Mouse (Mus musculus) right cerebral cortex, postnatal 36 days (tissue): ENCODE data around the gene Ctdsp1.

Experiments used
- DNase-seq, 2 experiments: peaks; one replicate each; pipeline ENCODE4 v3.0.0; 2022; ENCODE audit warnings: low spot score in 2 of 2, mixed read lengths in 1 of 2

The Ctdsp1 gene

GRCm38 (mm10) chr1:74376396-74376795 lies 14.9 kb upstream of the Ctdsp1 start:
- no peak for DNase-seq

- DNase-seq: no peak
Observed at GRCm38 (mm10) chr1:74379058-74379504, 12.2 kb upstream of the Ctdsp1 start.

GRCm38 (mm10) chr1:74380484-74380883 lies 10.8 kb upstream of the Ctdsp1 start:
- no peak for DNase-seq

DNA sequence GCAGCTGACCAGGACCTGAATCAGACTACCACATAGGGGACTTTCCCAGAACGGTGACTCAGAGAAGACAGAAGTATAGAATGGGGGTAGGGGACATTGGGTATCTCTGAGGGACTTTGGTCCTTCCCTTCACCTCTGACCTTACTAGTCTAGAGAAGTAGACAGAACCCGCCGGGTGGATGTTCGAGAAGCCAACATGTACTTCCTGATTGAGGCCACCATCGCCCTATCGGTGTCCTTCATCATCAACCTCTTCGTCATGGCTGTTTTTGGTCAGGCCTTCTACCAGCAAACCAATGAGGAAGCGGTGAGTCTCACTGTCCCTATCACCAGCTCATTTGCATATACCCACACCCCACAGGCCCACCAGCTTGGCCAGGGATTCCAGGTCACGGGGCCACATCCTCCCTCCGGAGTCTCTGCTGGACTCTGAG lies 9.7 kb upstream of the Ctdsp1 start:
- DNase-seq: no peak

DNA sequence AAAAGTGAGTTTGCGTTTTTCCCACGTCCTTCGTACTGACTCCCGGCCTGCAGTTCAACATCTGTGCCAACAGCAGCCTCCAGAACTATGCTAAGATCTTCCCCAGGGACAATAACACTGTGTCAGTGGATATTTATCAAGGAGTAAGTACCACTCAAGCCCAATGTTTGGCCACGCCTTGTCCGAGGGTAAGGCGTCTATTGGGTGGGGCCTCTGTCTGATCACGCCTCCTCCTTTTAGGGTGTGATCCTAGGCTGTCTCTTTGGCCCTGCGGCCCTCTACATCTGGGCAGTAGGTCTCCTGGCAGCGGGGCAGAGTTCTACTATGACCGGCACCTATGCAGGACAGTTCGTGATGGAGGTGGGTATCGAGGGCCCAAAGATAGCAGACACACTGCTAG lies 7.9 kb upstream of the Ctdsp1 start:
- no peak for DNase-seq

- no peak for DNase-seq
Observed at GRCm38 (mm10) chr1:74384525-74384924, 6.8 kb upstream of the Ctdsp1 start.

DNA sequence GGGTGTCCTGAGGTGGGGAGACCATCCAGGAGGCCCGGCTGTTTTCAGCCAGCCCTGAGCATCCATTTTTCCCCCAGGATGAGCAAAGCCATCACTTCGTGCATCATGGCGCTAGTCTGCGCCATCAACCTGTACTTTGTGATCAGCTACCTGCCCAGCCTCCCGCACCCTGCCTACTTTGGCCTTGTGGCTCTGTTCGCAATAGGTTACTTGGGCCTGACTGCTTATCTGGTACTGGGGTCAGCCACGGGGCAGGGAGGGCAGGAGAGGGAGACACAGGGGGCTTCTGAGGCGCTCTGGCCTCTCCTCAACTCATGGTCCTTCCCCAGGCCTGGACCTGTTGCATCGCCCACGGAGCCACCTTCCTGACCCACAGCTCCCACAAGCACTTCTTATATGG lies 6.2 kb upstream of the Ctdsp1 start:
- DNase-seq: no peak

DNA sequence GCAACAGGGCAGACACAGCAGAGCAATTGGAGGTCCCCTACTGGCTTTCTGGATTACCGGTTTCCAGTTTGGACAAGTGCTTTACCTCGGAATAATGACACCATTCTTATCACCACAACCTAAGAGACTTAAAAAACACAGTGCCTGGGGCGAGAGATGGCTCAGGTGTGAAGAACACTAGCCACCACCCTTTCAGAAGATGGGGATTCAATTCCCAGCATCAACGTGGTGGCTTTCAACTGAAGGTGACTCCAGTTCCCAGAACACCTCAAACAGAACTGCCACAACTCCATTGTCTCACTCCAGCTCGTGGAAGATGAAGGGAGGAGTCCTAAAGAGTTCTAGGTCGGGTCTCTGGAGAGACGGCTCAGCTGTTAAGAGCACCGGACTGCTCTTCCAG lies 5.8 kb upstream of the Ctdsp1 start:
- no peak for DNase-seq

GRCm38 (mm10) chr1:74386363-74386713 lies 5.0 kb upstream of the Ctdsp1 start:
- DNase-seq: no peak

GRCm38 (mm10) chr1:74386714-74387385 lies 4.5 kb upstream of the Ctdsp1 start:
- DNase-seq: peak; percentile 87 to 90

GRCm38 (mm10) chr1:74387386-74387988 lies 3.8 kb upstream of the Ctdsp1 start:
- no peak for DNase-seq

DNA sequence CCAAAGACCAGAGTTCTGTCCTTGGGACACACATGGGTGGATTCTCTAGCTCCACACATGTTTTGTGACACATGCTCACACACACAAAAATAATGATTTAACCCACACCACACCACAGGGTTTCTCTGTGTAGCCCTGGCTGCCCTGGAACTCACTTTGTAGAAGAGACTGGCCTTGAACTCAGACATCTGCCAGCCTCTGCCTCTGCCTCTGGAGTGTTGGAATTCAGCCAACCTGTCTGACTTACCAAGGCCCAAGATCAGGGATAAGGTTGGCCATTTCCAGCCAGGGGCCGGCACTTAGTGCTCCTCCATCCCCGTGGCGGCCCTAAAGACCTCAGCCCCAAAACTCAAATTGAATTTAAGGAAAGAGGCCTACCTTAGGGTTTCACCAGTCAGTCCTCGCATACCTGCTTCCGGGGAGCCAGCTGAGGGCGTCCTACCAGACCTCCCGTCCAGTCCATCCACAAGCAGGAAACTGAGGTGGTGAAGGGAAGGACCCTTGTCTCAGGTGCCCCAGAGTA lies 2.9 kb upstream of the Ctdsp1 start:
- DNase-seq: no peak

DNA sequence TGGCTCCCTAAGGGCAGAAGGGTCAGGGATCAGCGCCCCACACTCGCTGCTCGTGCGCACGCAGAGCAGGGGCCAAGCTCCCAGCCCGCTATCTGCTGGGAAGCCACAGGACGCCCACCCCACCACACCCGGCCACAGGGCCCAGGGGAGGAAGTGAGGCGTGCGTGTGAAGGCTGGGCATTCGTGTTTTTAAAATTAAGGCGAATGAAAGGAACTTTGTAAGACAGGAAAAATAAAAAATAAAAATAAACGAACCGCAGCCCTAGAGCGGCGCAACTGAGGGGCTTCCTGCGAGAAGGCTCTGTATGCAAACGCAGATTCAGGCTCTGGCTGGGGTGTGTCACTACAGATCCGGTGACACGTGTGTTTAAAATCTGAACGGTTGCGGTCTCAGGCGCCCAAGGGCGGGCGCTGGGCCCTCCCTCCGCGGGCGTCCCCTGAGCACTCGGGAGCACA lies 1.4 kb upstream of the Ctdsp1 start:
- no peak for DNase-seq

DNA sequence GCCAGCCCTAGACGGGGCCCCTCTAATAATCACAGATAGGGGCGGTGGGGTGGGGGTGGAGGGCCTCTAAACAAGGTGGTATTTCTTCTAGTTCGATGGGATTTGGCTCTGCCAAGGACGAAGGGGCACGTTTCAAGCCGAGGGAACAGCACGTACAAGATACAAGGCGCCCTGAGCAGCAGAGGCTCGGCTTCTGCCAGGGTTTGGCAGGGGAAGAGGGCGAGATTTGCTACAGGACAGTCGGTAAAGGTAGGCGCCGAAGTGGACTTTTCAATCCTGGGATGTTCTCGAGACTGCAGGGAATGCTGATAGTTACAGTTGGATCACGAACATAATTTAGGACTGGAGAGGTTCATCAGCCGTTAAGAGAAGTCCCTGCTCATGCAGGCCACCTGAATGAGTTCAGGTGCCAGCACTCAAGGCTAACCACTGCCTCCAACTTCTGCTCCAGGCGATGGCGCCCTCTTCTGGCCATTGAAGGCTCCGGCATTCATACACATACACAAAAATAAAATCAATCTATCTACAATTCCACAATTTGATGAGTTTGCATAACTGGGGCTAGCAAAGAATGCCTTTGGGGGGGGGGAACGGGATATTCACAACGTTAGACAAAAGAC lies 912 bp upstream of the Ctdsp1 start:
- no peak for DNase-seq

DNA sequence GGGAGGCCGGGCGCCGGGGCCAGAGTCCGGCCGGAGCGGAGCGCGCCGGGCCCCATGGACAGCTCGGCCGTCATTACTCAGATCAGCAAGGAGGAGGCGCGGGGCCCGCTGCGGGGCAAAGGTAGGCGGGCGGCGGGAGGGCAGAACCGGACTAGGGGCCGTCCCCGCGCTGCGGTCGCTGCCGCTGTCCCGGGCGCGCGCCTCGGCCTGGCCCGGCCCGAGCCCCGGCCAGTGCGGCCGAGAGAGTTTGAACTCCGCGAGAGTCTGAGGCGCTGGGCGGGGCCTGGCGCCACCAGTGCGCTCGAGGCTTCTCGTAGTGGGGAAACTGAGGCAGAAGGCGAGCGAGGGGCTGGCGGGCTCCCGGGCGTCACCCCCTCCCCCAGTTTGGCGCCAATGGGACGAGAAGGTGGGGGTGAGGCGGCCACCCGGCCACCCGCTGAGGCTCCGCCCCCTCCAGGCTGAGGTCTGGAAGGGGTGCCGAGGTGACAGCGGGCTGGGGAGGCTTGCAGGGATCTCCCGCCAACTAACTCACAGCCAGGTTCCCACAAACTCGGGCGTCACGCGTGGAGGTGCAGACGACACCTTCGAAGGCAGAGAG lies 634 bp downstream of the Ctdsp1 start:
- DNase-seq: peak in 1 of 2 experiments; percentile 32

DNA sequence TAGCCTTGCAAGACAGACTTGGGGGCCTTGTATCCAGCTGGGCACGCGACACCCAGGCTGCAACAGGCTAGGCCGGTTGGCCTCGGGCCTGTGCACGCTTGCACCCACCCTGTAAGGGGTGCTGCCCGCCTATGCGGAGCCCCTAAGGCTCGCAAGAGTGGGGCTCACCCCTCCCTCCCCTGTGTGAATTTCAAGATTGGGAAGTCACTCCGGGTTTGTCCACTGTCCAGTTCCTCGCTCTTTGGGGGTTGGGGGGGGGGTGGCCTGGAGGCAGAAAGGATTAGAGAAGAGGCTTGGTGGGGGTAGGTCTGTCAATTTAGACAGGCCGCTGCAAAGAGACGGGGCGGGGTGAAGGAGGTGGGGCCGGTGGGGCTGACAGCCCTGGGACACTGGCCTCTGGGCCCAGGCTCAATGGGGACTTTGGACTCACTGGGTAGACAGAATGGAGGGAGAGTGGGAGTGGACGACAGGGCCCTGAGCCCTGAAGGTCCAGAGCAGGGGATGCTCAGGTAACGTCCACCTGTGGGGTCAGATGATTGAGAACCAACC lies 1.2 kb downstream of the Ctdsp1 start:
- no peak for DNase-seq

GRCm38 (mm10) chr1:74393010-74393409 lies 1.7 kb downstream of the Ctdsp1 start:
- DNase-seq: no peak

DNA sequence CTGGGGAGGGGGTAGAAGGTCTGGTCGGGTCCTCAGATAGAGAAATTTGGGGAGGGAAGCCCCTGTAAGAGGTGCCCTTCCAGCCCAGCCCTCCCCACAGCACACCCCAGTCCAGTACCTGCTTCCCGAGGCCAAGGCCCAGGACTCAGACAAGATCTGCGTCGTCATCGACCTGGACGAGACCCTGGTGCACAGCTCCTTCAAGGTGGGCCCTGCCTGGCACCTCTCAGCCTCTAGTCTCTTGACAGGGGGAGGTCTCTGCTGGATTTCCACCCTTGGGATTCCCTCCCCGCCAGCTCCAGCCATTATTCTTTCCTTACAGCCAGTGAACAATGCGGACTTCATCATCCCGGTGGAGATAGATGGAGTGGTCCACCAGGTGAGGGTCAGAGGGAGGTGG lies 2.4 kb downstream of the Ctdsp1 start:
- DNase-seq: no peak

GRCm38 (mm10) chr1:74394311-74394710 lies 3.0 kb downstream of the Ctdsp1 start:
- no peak for DNase-seq

- no peak for DNase-seq
Observed at GRCm38 (mm10) chr1:74394858-74395257, 3.5 kb downstream of the Ctdsp1 start.

- DNase-seq: no peak
Observed at GRCm38 (mm10) chr1:74395290-74395689, 4.0 kb downstream of the Ctdsp1 start.
